Mouse (Mus musculus) neural tube, embryonic 13.5 days (tissue): ENCODE results near the gene Syne2. TPM values are rescaled to one million over a fixed set of nuclear protein-coding genes. Genes with fewer than 3 reads are reported as not detected.

Experiments used
- ATAC-seq: fragments of 200-750 bp; cut with Nextera tagmentation; 2 replicates; pipeline ENCODE4 v1.8.0; 2017; ENCODE audit warnings: low read depth, mild to moderate bottlenecking, moderate TSS enrichment, moderate library complexity
- H3K27ac ChIP-seq: fragments of 300-500 bp; sonication (generic); replicated peaks from 2 replicates; pipeline ENCODE4 v1.5.1; 2015; ENCODE audit warnings: moderate library complexity, mild to moderate bottlenecking, inconsistent platforms
- H3K27me3 ChIP-seq: fragments of 300-500 bp; sonication (generic); 2 replicates; pipeline ENCODE4 v1.6.1; 2015; ENCODE audit warnings: mild to moderate bottlenecking, inconsistent platforms
- H3K36me3 ChIP-seq: fragments of 300-500 bp; sonication (generic); 2 replicates; pipeline ENCODE4 v1.6.1; 2015; ENCODE audit warnings: mild to moderate bottlenecking, inconsistent platforms
- H3K4me1 ChIP-seq: fragments of 300-500 bp; sonication (generic); replicated peaks from 2 replicates; pipeline ENCODE4 v1.6.1; 2015; ENCODE audit warnings: inconsistent platforms
- H3K4me2 ChIP-seq: fragments of 300-500 bp; sonication (generic); 2 replicates; pipeline ENCODE4 v1.6.1; 2015; ENCODE audit warnings: inconsistent platforms, mild to moderate bottlenecking, moderate library complexity
- H3K4me3 ChIP-seq: fragments of 300-500 bp; sonication (generic); 2 replicates; pipeline ENCODE4 v1.5.1; 2015; ENCODE audit warnings: mild to moderate bottlenecking, inconsistent platforms
- H3K9ac ChIP-seq: fragments of 300-500 bp; sonication (generic); 2 replicates; pipeline ENCODE4 v1.6.1; 2015; ENCODE audit warnings: moderate library complexity, mild to moderate bottlenecking, inconsistent platforms
- H3K9me3 ChIP-seq: fragments of 300-500 bp; sonication (generic); 2 replicates; pipeline ENCODE4 v1.6.1; 2016; ENCODE audit warnings: inconsistent platforms
- WGBS: fragments of 180-500 bp; shearing (Covaris S2); methylation state at CpG from one replicate; pipeline ENCODE4 v1.1.7; 2015; 5-methylcytosine and 5-hydroxymethylcytosine counted together
- polyA plus RNA-seq: library from polyadenylated mRNA; unstranded; fragments of >200 nt; fragmentation: Nextera tagmentation; extraction: Ambion mirVana; gene quantifications from 2 replicates; pipeline ENCODE4 v1.2.1, GENCODE M21; 2015

The Syne2 gene
- polyA plus RNA-seq, 1 experiment from 2014 or later = 48.5 TPM

GRCm38 (mm10) chr12:75833960-75834729 is 16.2 kb downstream of the Syne2 start:
- no peak overlapping the region for H3K27ac ChIP-seq
- no peaks in the 10 kb centered on the region for H3K9me3 ChIP-seq
- WGBS = 69% methylated on average over 14 of the region's 14 CpGs
- H3K27me3 ChIP-seq = no peaks in the 10 kb centered on the region
- H3K4me2 ChIP-seq = no peak overlapping the region
- H3K9ac ChIP-seq = no peak overlapping the region
- no peak for ATAC-seq
- H3K36me3 ChIP-seq = no peaks in the 10 kb centered on the region
- H3K4me1 ChIP-seq = peaks cover 33% of the 10 kb centered on the region
- no peak overlapping the region for H3K4me3 ChIP-seq

- Histone ChIP-seq H3K4me3 (no peak overlapping the region), H3K27me3 (no peaks in the 10 kb centered on the region), H3K27ac (no peak overlapping the region), H3K4me1 (peaks cover 40% of the 10 kb centered on the region), H3K36me3 (no peaks in the 10 kb centered on the region), H3K9ac (no peak overlapping the region), H3K9me3 (no peaks in the 10 kb centered on the region), H3K4me2 (peak overlapping the region; percentile 14; the same call in 1 of the 2 replicates)
- 61% methylated on average over 11 of the region's 11 CpGs for WGBS
- no peak for ATAC-seq
Observed at GRCm38 (mm10) chr12:75836524-75836962, 18.6 kb downstream of the Syne2 start.

GRCm38 (mm10) chr12:75837462-75837861 is 19.5 kb downstream of the Syne2 start:
- Histone ChIP-seq H3K9me3 (no peaks in the 10 kb centered on the region), H3K4me1 (peaks cover 40% of the 10 kb centered on the region), H3K27me3 (no peaks in the 10 kb centered on the region), H3K36me3 (no peaks in the 10 kb centered on the region), H3K27ac (no peak overlapping the region), H3K9ac (no peak overlapping the region), H3K4me3 (no peak overlapping the region), H3K4me2 (no peak overlapping the region)
- 79% methylated on average over 4 of the region's 4 CpGs for WGBS
- no peak for ATAC-seq

GRCm38 (mm10) chr12:75839083-75839736 is 21.3 kb downstream of the Syne2 start:
- H3K4me1 ChIP-seq = peaks cover 29% of the 10 kb centered on the region
- 53% methylated on average over 11 of the region's 11 CpGs for WGBS

GRCm38 (mm10) chr12:75841183-75841582 is 23.2 kb downstream of the Syne2 start:
- ATAC-seq = no peak
- H3K9me3 ChIP-seq = no peaks in the 10 kb centered on the region
- WGBS = 70% methylated on average over 7 of the region's 7 CpGs

More at GRCm38 (mm10) chr12:75839083-75839736, 21.3 kb downstream of the Syne2 start:
- no peaks in the 10 kb centered on the region for H3K36me3 ChIP-seq
- no peak for ATAC-seq
- H3K9ac ChIP-seq = no peak overlapping the region
- H3K9me3 ChIP-seq = no peaks in the 10 kb centered on the region
- no peak overlapping the region for H3K4me2 ChIP-seq
- no peak overlapping the region for H3K4me3 ChIP-seq
- H3K27ac ChIP-seq = peak overlapping the region; percentile 28
- no peaks in the 10 kb centered on the region for H3K27me3 ChIP-seq

GRCm38 (mm10) chr12:75844311-75844710 is 26.4 kb downstream of the Syne2 start:
- no peak for ATAC-seq
- Histone ChIP-seq H3K27me3 (no peaks in the 10 kb centered on the region), H3K9ac (no peak overlapping the region), H3K36me3 (no peaks in the 10 kb centered on the region), H3K4me3 (no peak overlapping the region), H3K27ac (no peak overlapping the region), H3K4me2 (no peak overlapping the region), H3K9me3 (no peaks in the 10 kb centered on the region), H3K4me1 (peaks cover 10% of the 10 kb centered on the region)
- WGBS = 90% methylated on average over 4 of the region's 4 CpGs

More at GRCm38 (mm10) chr12:75841183-75841582, 23.2 kb downstream of the Syne2 start:
- no peaks in the 10 kb centered on the region for H3K27me3 ChIP-seq
- H3K27ac ChIP-seq = no peak overlapping the region
- no peak overlapping the region for H3K4me3 ChIP-seq
- H3K9ac ChIP-seq = no peak overlapping the region
- peaks cover 19% of the 10 kb centered on the region for H3K4me1 ChIP-seq
- H3K4me2 ChIP-seq = no peak overlapping the region
- no peaks in the 10 kb centered on the region for H3K36me3 ChIP-seq

GRCm38 (mm10) chr12:75845070-75845469 is 27.1 kb downstream of the Syne2 start:
- Histone ChIP-seq H3K27me3 (no peaks in the 10 kb centered on the region), H3K4me3 (no peak overlapping the region), H3K9ac (no peak overlapping the region), H3K4me1 (0 out of 2 replicates have a peak, but pooled peaks cover 4% of the 10 kb centered on the region), H3K4me2 (no peak overlapping the region), H3K36me3 (no peaks in the 10 kb centered on the region), H3K9me3 (no peaks in the 10 kb centered on the region), H3K27ac (no peak overlapping the region)
- ATAC-seq = no peak
- 74% methylated on average over 9 of the region's 9 CpGs for WGBS

GRCm38 (mm10) chr12:75846513-75846912 is 28.6 kb downstream of the Syne2 start:
- ATAC-seq = no peak
- H3K36me3 ChIP-seq = no peaks in the 10 kb centered on the region
- WGBS = 88% methylated on average over 12 of the region's 12 CpGs

GRCm38 (mm10) chr12:75850205-75850604 is 32.3 kb downstream of the Syne2 start:
- WGBS = 81% methylated on average over 3 of the region's 3 CpGs
- H3K4me1 ChIP-seq = peaks cover 16% of the 10 kb centered on the region
- H3K27ac ChIP-seq = no peak overlapping the region
- no peaks in the 10 kb centered on the region for H3K36me3 ChIP-seq
- H3K9ac ChIP-seq = no peak overlapping the region
- ATAC-seq = no peak
- no peaks in the 10 kb centered on the region for H3K27me3 ChIP-seq
- H3K9me3 ChIP-seq = no peaks in the 10 kb centered on the region
- no peak overlapping the region for H3K4me3 ChIP-seq
- no peak overlapping the region for H3K4me2 ChIP-seq

More at GRCm38 (mm10) chr12:75846513-75846912, 28.6 kb downstream of the Syne2 start:
- Histone ChIP-seq H3K9ac (no peak overlapping the region), H3K9me3 (no peaks in the 10 kb centered on the region), H3K4me2 (no peak overlapping the region), H3K27ac (no peak overlapping the region), H3K4me3 (no peak overlapping the region), H3K4me1 (no peaks in the 10 kb centered on the region), H3K27me3 (no peaks in the 10 kb centered on the region)

GRCm38 (mm10) chr12:75851481-75851880 is 33.5 kb downstream of the Syne2 start:
- Histone ChIP-seq H3K36me3 (no peaks in the 10 kb centered on the region), H3K4me1 (peaks cover 16% of the 10 kb centered on the region), H3K9me3 (no peaks in the 10 kb centered on the region), H3K27ac (no peak overlapping the region), H3K4me3 (no peak overlapping the region), H3K27me3 (no peaks in the 10 kb centered on the region), H3K9ac (no peak overlapping the region), H3K4me2 (no peak overlapping the region)
- WGBS = 87% methylated on average over 8 of the region's 8 CpGs
- ATAC-seq = no peak

GRCm38 (mm10) chr12:75852384-75852783 is 34.5 kb downstream of the Syne2 start:
- no peak for ATAC-seq
- Histone ChIP-seq H3K9ac (no peak overlapping the region), H3K4me2 (no peak overlapping the region), H3K4me1 (peaks cover 16% of the 10 kb centered on the region), H3K27me3 (no peaks in the 10 kb centered on the region), H3K27ac (no peak overlapping the region), H3K9me3 (no peaks in the 10 kb centered on the region), H3K36me3 (no peaks in the 10 kb centered on the region), H3K4me3 (no peak overlapping the region)
- 53% methylated on average over 6 of the region's 6 CpGs for WGBS

GRCm38 (mm10) chr12:75853559-75853958 is 35.6 kb downstream of the Syne2 start:
- Histone ChIP-seq H3K4me3 (no peak overlapping the region), H3K27ac (no peak overlapping the region), H3K27me3 (no peaks in the 10 kb centered on the region), H3K36me3 (no peaks in the 10 kb centered on the region), H3K9ac (no peak overlapping the region), H3K9me3 (no peaks in the 10 kb centered on the region), H3K4me2 (peak overlapping the region; percentile 11; the same call in 1 of the 2 replicates), H3K4me1 (peaks cover 16% of the 10 kb centered on the region)
- ATAC-seq = no peak
- WGBS = 67% methylated on average over 8 of the region's 8 CpGs
